Mouse (Mus musculus) thymus, adult 2 months (tissue): ENCODE measurements around the gene Eipr1.

Experiments
- CTCF ChIP-seq: fragments of 200-500 bp; IDR thresholded peaks from 2 replicates; pipeline ENCODE4 v1.5.1; 2012; ENCODE audit warnings: mild to moderate bottlenecking, control low read depth, low read length, moderate library complexity, borderline replicate concordance; ENCODE audit not compliant: control insufficient read depth, poor library complexity, insufficient read depth; ENCODE audit errors: extremely low read depth
- POLR2A ChIP-seq: fragments of 200-500 bp; IDR thresholded peaks from 2 replicates; pipeline ENCODE4 v1.6.1; 2012; ENCODE audit warnings: mild to moderate bottlenecking, low read length, control low read depth, moderate library complexity; ENCODE audit not compliant: control insufficient read depth, poor library complexity, insufficient read depth; ENCODE audit errors: extremely low read depth

DNA sequence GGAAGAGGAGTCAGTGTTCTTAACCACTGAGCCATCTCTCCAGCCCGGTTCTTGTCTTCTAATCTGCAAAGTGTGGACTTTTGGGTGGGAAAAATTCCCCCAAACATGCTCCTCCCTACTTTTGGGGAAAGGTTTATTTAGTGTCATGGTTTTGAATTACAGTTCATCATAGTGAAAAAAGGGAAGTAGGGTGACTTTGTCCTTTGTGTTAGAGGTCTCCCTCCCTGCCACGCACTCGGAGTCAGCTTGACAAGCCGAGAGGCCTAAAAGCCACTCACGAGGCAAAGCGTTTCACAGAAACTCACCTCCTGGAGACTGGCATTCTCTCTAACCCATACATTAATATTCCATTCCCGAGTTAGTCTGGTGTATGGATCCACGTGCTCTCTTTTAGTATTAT lies 19.0 kb upstream of the Eipr1 start:
- TF ChIP-seq CTCF: no peak
- TF ChIP-seq POLR2A: no peak
